Mouse (Mus musculus): ENCODE measurements around the gene Hint2. TPM values are rescaled to one million over a fixed set of nuclear protein-coding genes. Genes with fewer than 3 reads are reported as not detected.

Gene Hint2
- total RNA-seq (2012; rRNA removed), result 46.0 and 72.9 TPM in 2 replicates

GRCm38 (mm10) chr4:43656339-43657109, at the start of gene Hint2:
Gene Hint2, minus strand, starts transcription at chr4:43656466.
- peak within 1 kb of the TSS; percentile 37; the same call in 1 of the 2 replicates for H3K27ac ChIP-seq (ENCODE audit: insufficient read depth, low read depth, low read length, poor library complexity, severe bottlenecking)
- H3K36me3 ChIP-seq (ENCODE audit: control insufficient read depth, insufficient read depth, low read length, poor library complexity, severe bottlenecking), result no peaks in the 10 kb centered on the region
- in situ Hi-C loops (cut with MboI; ENCODE audit: low sequenced_read_pairs in 2 of 2, unreplicated experiment in 2 of 2), result no loop called here
- peak within 1 kb of the TSS; percentile 91 for H3K9ac ChIP-seq (ENCODE audit: insufficient read depth, low read depth, low read length, poor library complexity, severe bottlenecking)
- H3K9me3 ChIP-seq (ENCODE audit: control insufficient read depth, insufficient read depth, low read depth, low read length), result no peaks in the 10 kb centered on the region
- H3K4me1 ChIP-seq (ENCODE audit: control insufficient read depth in 2 of 2, insufficient read depth in 2 of 2, low read length in 2 of 2, poor library complexity in 1 of 2), result peaks cover 0 to 2% of the 10 kb centered on the region in 2 experiments; a peak in 1 of 4 replicates
- DNase-seq (ENCODE audit: low read depth, low spot score), result peak; percentile 96
- TF ChIP-seq CHD2 (IDR thresholded peaks at IDR 0.05; ENCODE audit: low read depth, low read length) (peak; percentile 85), HCFC1 (IDR thresholded peaks at IDR 0.05; ENCODE audit: borderline replicate concordance, insufficient read depth, low read length) (no peak), ZNF384 (IDR thresholded peaks at IDR 0.05; ENCODE audit: low read depth, low read length) (peak; percentile 98)
- H3K4me3 ChIP-seq (ENCODE audit: insufficient read depth in 1 of 2, low read depth in 1 of 2, low read length in 2 of 2, poor library complexity in 1 of 2, severe bottlenecking in 1 of 2), result peak within 1 kb of the TSS; percentile 92 to 97

GRCm38 (mm10) chr4:43705991-43706390, 49.7 kb upstream of the Hint2 start:
- Histone ChIP-seq H3K36me3 (ENCODE audit: control insufficient read depth, insufficient read depth, low read length, poor library complexity, severe bottlenecking) (no peaks in the 10 kb centered on the region), H3K4me1 (ENCODE audit: control insufficient read depth in 2 of 2, insufficient read depth in 2 of 2, low read length in 2 of 2, poor library complexity in 1 of 2) (no peaks in the 10 kb centered on the region), H3K9me3 (ENCODE audit: control insufficient read depth, insufficient read depth, low read depth, low read length) (no peaks in the 10 kb centered on the region), H3K4me3 (ENCODE audit: insufficient read depth in 1 of 2, low read depth in 1 of 2, low read length in 2 of 2, poor library complexity in 1 of 2, severe bottlenecking in 1 of 2) (no peak overlapping the region), H3K9ac (ENCODE audit: insufficient read depth, low read depth, low read length, poor library complexity, severe bottlenecking) (no peak overlapping the region), H3K27ac (ENCODE audit: insufficient read depth, low read depth, low read length, poor library complexity, severe bottlenecking) (no peak overlapping the region)
- TF ChIP-seq CHD2 (IDR thresholded peaks at IDR 0.05; ENCODE audit: low read depth, low read length) (no peak), ZNF384 (IDR thresholded peaks at IDR 0.05; ENCODE audit: low read depth, low read length) (no peak), ZC3H11A (IDR thresholded peaks at IDR 0.05; ENCODE audit: borderline replicate concordance, low read depth, low read length) (no peak), MAFK (IDR thresholded peaks at IDR 0.05; ENCODE audit: insufficient read depth, low read depth, low read length) (no peak), HCFC1 (IDR thresholded peaks at IDR 0.05; ENCODE audit: borderline replicate concordance, insufficient read depth, low read length) (no peak)
- in situ Hi-C loops (cut with MboI; ENCODE audit: low sequenced_read_pairs in 2 of 2, unreplicated experiment in 2 of 2), result no loop called here
- DNase-seq (ENCODE audit: low read depth, low spot score), result no peak

- Histone ChIP-seq H3K36me3 (ENCODE audit: control insufficient read depth, insufficient read depth, low read length, poor library complexity, severe bottlenecking) (no peaks in the 10 kb centered on the region), H3K4me1 (ENCODE audit: control insufficient read depth in 2 of 2, insufficient read depth in 2 of 2, low read length in 2 of 2, poor library complexity in 1 of 2) (no peaks in the 10 kb centered on the region), H3K9me3 (ENCODE audit: control insufficient read depth, insufficient read depth, low read depth, low read length) (no peaks in the 10 kb centered on the region), H3K4me3 (ENCODE audit: insufficient read depth in 1 of 2, low read depth in 1 of 2, low read length in 2 of 2, poor library complexity in 1 of 2, severe bottlenecking in 1 of 2) (no peak overlapping the region), H3K9ac (ENCODE audit: insufficient read depth, low read depth, low read length, poor library complexity, severe bottlenecking) (no peak overlapping the region), H3K27ac (ENCODE audit: insufficient read depth, low read depth, low read length, poor library complexity, severe bottlenecking) (no peak overlapping the region)
- in situ Hi-C loops (cut with MboI; ENCODE audit: low sequenced_read_pairs in 2 of 2, unreplicated experiment in 2 of 2), result no loop called here
- DNase-seq (ENCODE audit: low read depth, low spot score), result no peak
- TF ChIP-seq ZNF384 (IDR thresholded peaks at IDR 0.05; ENCODE audit: low read depth, low read length), result no peak
- TF ChIP-seq CHD2 (IDR thresholded peaks at IDR 0.05; ENCODE audit: low read depth, low read length), result no peak
- TF ChIP-seq HCFC1 (IDR thresholded peaks at IDR 0.05; ENCODE audit: borderline replicate concordance, insufficient read depth, low read length), result no peak
- TF ChIP-seq ZC3H11A (IDR thresholded peaks at IDR 0.05; ENCODE audit: borderline replicate concordance, low read depth, low read length), result no peak
- no peak for TF ChIP-seq MAFK (IDR thresholded peaks at IDR 0.05; ENCODE audit: insufficient read depth, low read depth, low read length)
Measured at GRCm38 (mm10) chr4:43703851-43704250, 47.6 kb upstream of the Hint2 start.

- H3K9ac ChIP-seq (ENCODE audit: insufficient read depth, low read depth, low read length, poor library complexity, severe bottlenecking), result no peak overlapping the region
- no peak overlapping the region for H3K27ac ChIP-seq (ENCODE audit: insufficient read depth, low read depth, low read length, poor library complexity, severe bottlenecking)
- peak; percentile 61 for DNase-seq (ENCODE audit: low read depth, low spot score)
- no peak for TF ChIP-seq ZNF384 (IDR thresholded peaks at IDR 0.05; ENCODE audit: low read depth, low read length)
- no peak for TF ChIP-seq ZC3H11A (IDR thresholded peaks at IDR 0.05; ENCODE audit: borderline replicate concordance, low read depth, low read length)
- TF ChIP-seq MAFK (IDR thresholded peaks at IDR 0.05; ENCODE audit: insufficient read depth, low read depth, low read length), result no peak
- TF ChIP-seq HCFC1 (IDR thresholded peaks at IDR 0.05; ENCODE audit: borderline replicate concordance, insufficient read depth, low read length), result no peak
- no peak for TF ChIP-seq CHD2 (IDR thresholded peaks at IDR 0.05; ENCODE audit: low read depth, low read length)
- H3K9me3 ChIP-seq (ENCODE audit: control insufficient read depth, insufficient read depth, low read depth, low read length), result no peaks in the 10 kb centered on the region
- no peaks in the 10 kb centered on the region for H3K4me1 ChIP-seq (ENCODE audit: control insufficient read depth in 2 of 2, insufficient read depth in 2 of 2, low read length in 2 of 2, poor library complexity in 1 of 2)
- H3K36me3 ChIP-seq (ENCODE audit: control insufficient read depth, insufficient read depth, low read length, poor library complexity, severe bottlenecking), result no peaks in the 10 kb centered on the region
- in situ Hi-C loops (cut with MboI; ENCODE audit: low sequenced_read_pairs in 2 of 2, unreplicated experiment in 2 of 2), result no loop called here
- no peak overlapping the region for H3K4me3 ChIP-seq (ENCODE audit: insufficient read depth in 1 of 2, low read depth in 1 of 2, low read length in 2 of 2, poor library complexity in 1 of 2, severe bottlenecking in 1 of 2)
Measured at GRCm38 (mm10) chr4:43703439-43703838, 47.2 kb upstream of the Hint2 start.

Measured in ES-E14 (cell line).